Mouse (Mus musculus) kidney, embryonic 16.5 days (tissue): ENCODE measurements around the gene Lmod3. TPM values are rescaled to one million over a fixed set of nuclear protein-coding genes. Genes with fewer than 3 reads are reported as not detected.
"Not testable (repeated sequence)": the region's sequence is repeated elsewhere in the genome, so short reads cannot be mapped to it uniquely, and the experiment has no call there.

Source experiments
- ATAC-seq: fragments of 200-750 bp; cut with Nextera tagmentation; 2 replicates; pipeline ENCODE4 v1.8.0; 2017; ENCODE audit warnings: moderate TSS enrichment; ENCODE audit not compliant: low FRiP score, low TSS enrichment
- H3K27ac ChIP-seq: fragments of 300-500 bp; sonication (generic); 2 replicates; pipeline ENCODE4 v1.5.1; 2014; ENCODE audit warnings: low read length
- H3K27me3 ChIP-seq: fragments of 300-500 bp; sonication (generic); 2 replicates; pipeline ENCODE4 v1.6.1; 2014; ENCODE audit warnings: low read length, control low read depth, mixed read lengths; ENCODE audit not compliant: insufficient read depth
- H3K36me3 ChIP-seq: fragments of 300-500 bp; sonication (generic); 2 replicates; pipeline ENCODE4 v1.6.1; 2014; ENCODE audit warnings: low read length, control low read depth, mixed read lengths; ENCODE audit not compliant: insufficient read depth
- H3K4me1 ChIP-seq: fragments of 300-500 bp; sonication (generic); 2 replicates; pipeline ENCODE4 v1.6.1; 2014; ENCODE audit warnings: low read length, control low read depth, mixed read lengths; ENCODE audit not compliant: insufficient read depth
- H3K4me2 ChIP-seq: fragments of 300-500 bp; sonication (generic); replicated peaks from 2 replicates; pipeline ENCODE4 v1.6.1; 2014; ENCODE audit warnings: low read depth, low read length
- H3K4me3 ChIP-seq: fragments of 300-500 bp; sonication (generic); 2 replicates; pipeline ENCODE4 v1.5.1; 2014; ENCODE audit warnings: mild to moderate bottlenecking, low read length
- H3K9ac ChIP-seq: fragments of 300-500 bp; sonication (generic); replicated peaks from 2 replicates; pipeline ENCODE4 v1.6.1; 2014; ENCODE audit warnings: low read length
- H3K9me3 ChIP-seq: fragments of 300-500 bp; sonication (generic); 2 replicates; pipeline ENCODE4 v1.6.1; 2016; ENCODE audit warnings: low read length, control low read depth
- WGBS: fragments of 180-500 bp; shearing (Covaris S2); extraction: QIAGEN DNeasy Blood & Tissue Kit; methylation state at CpG from one replicate; pipeline ENCODE4 v1.1.7; 2014; 5-methylcytosine and 5-hydroxymethylcytosine counted together
- polyA plus RNA-seq: library from polyadenylated mRNA; unstranded; fragments of >200 nt; fragmentation: Nextera tagmentation; extraction: Ambion mirVana; gene quantifications from 2 replicates; pipeline ENCODE4 v1.2.1, GENCODE M21; 2015

The Lmod3 gene
- polyA plus RNA-seq, 1 experiment from 2014 or later: 0.52 TPM

- Histone ChIP-seq H3K36me3 (no peaks in the 10 kb centered on the region), H3K27ac (no peak overlapping the region), H3K9me3 (no peaks in the 10 kb centered on the region), H3K27me3 (no peaks in the 10 kb centered on the region), H3K9ac (no peak overlapping the region), H3K4me1 (no peaks in the 10 kb centered on the region), H3K4me2 (no peak overlapping the region), H3K4me3 (no peak overlapping the region)
- no peak for ATAC-seq
- WGBS: 52% methylated on average over 8 of the region's 8 CpGs
These were observed 12.7 kb upstream of the Lmod3 start for GRCm38 (mm10) chr6:97265240-97265639.

DNA sequence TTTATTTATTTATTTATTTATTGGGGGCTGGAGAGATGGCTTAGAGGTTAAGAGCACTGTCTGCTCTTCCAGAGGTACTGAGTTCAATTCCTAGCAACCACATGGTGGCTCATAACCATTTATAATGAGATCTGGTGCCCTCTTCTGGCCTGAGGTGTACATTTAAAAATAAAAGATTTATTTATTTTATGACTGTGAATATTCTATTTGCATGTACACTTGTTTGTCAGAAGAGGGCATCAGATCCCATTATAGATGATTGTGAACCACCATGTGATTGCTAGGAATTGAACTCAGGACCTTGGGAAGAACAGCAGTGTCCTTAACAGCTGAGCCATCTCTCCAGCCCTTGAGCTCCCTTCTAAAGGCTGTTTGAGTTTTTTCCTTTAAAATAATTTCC, 11.2 kb upstream of the Lmod3 start:
- not testable (repeated sequence) for H3K27ac ChIP-seq, H3K4me1 ChIP-seq, H3K27me3 ChIP-seq, ATAC-seq, H3K4me3 ChIP-seq, H3K4me2 ChIP-seq, H3K9me3 ChIP-seq, H3K9ac ChIP-seq, H3K36me3 ChIP-seq

- H3K27me3 ChIP-seq: no peaks in the 10 kb centered on the region
- no peaks in the 10 kb centered on the region for H3K4me1 ChIP-seq
- H3K4me2 ChIP-seq: no peak overlapping the region
- 40% methylated on average over 4 of the region's 4 CpGs for WGBS
- no peaks in the 10 kb centered on the region for H3K36me3 ChIP-seq
- no peak overlapping the region for H3K9ac ChIP-seq
- no peak overlapping the region for H3K4me3 ChIP-seq
- ATAC-seq: no peak
- H3K9me3 ChIP-seq: no peaks in the 10 kb centered on the region
- H3K27ac ChIP-seq: no peak overlapping the region
These were observed 9.7 kb upstream of the Lmod3 start for GRCm38 (mm10) chr6:97262229-97262628.

- ATAC-seq, H3K4me2 ChIP-seq, H3K36me3 ChIP-seq, H3K4me1 ChIP-seq, H3K9me3 ChIP-seq, H3K9ac ChIP-seq, H3K27me3 ChIP-seq, H3K27ac ChIP-seq, H3K4me3 ChIP-seq: not testable (repeated sequence)
- 89% methylated on average over 2 of the region's 2 CpGs for WGBS
These were observed 7.4 kb upstream of the Lmod3 start for GRCm38 (mm10) chr6:97259926-97260325.

GRCm38 (mm10) chr6:97258489-97258888, 5.9 kb upstream of the Lmod3 start:
- no peaks in the 10 kb centered on the region for H3K4me1 ChIP-seq
- no peaks in the 10 kb centered on the region for H3K9me3 ChIP-seq
- no peak overlapping the region for H3K4me3 ChIP-seq
- H3K36me3 ChIP-seq: no peaks in the 10 kb centered on the region
- no peaks in the 10 kb centered on the region for H3K27me3 ChIP-seq
- H3K27ac ChIP-seq: no peak overlapping the region
- no peak overlapping the region for H3K9ac ChIP-seq
- no peak for ATAC-seq
- WGBS: 92% methylated on average over 1 of the region's 1 CpGs
- no peak overlapping the region for H3K4me2 ChIP-seq

- no peak overlapping the region for H3K4me2 ChIP-seq
- H3K9me3 ChIP-seq: no peaks in the 10 kb centered on the region
- H3K4me1 ChIP-seq: no peaks in the 10 kb centered on the region
- 54% methylated on average over 5 of the region's 5 CpGs for WGBS
- H3K36me3 ChIP-seq: no peaks in the 10 kb centered on the region
- no peak for ATAC-seq
- H3K4me3 ChIP-seq: no peak overlapping the region
- no peaks in the 10 kb centered on the region for H3K27me3 ChIP-seq
- no peak overlapping the region for H3K27ac ChIP-seq
- no peak overlapping the region for H3K9ac ChIP-seq
These were observed 473 bp downstream of the Lmod3 start for GRCm38 (mm10) chr6:97252086-97252485.

GRCm38 (mm10) chr6:97250966-97251365, 1.6 kb downstream of the Lmod3 start:
- Histone ChIP-seq H3K27ac (no peak overlapping the region), H3K4me3 (no peak overlapping the region), H3K9ac (no peak overlapping the region), H3K9me3 (no peaks in the 10 kb centered on the region), H3K4me1 (no peaks in the 10 kb centered on the region), H3K4me2 (no peak overlapping the region), H3K36me3 (no peaks in the 10 kb centered on the region), H3K27me3 (no peaks in the 10 kb centered on the region)
- 41% methylated on average over 6 of the region's 6 CpGs for WGBS
- no peak for ATAC-seq

DNA sequence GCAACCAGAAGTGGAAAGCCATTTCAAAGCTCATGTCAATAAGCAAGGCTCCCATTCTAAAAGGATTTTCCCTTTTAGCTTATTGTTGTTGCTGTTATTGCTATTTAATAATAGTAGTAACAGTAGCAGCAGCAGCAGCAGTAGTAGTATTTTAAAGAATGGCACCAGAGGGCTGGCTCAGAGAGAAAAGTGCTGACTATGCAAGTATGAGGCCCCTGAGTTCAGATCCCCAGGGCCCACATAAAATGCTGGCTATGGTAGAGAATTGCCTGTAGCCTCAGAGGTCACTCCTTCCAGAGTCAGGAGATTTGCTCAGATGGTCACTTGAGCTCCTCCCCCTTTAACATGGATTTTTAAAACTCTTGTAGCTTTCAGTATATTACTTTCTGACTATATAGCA, 7.4 kb downstream of the Lmod3 start:
- Histone ChIP-seq H3K36me3 (no peaks in the 10 kb centered on the region), H3K4me3 (no peak overlapping the region), H3K27ac (no peak overlapping the region), H3K27me3 (no peaks in the 10 kb centered on the region), H3K9ac (no peak overlapping the region), H3K4me1 (no peaks in the 10 kb centered on the region), H3K4me2 (no peak overlapping the region), H3K9me3 (no peaks in the 10 kb centered on the region)
- ATAC-seq: no peak

DNA sequence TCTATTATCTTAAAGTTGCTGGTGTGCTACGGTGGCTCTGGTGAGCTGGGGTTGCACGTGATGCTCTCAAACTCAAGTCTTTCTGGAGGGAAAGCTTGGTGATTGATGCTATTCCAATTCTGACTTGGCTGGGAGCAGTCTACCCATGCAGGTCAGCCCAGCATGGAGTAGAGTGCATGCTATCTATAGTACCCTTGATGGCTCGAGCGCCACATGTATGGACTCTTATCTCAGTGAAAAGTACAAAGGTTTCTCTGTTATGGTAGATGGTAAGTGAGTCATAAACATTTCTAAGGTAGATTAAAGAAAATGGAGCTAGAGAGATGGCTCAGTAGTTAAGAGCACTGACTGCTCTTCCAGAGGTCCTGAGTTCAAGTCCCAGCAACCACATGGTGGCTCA, 10.0 kb downstream of the Lmod3 start:
- no peak overlapping the region for H3K9ac ChIP-seq
- H3K9me3 ChIP-seq: peaks cover 4% of the 10 kb centered on the region; the same call in 1 of the 2 replicates
- no peaks in the 10 kb centered on the region for H3K36me3 ChIP-seq
- H3K4me2 ChIP-seq: no peak overlapping the region
- WGBS: 88% methylated on average over 4 of the region's 4 CpGs
- no peaks in the 10 kb centered on the region for H3K27me3 ChIP-seq
- no peak overlapping the region for H3K27ac ChIP-seq
- no peaks in the 10 kb centered on the region for H3K4me1 ChIP-seq
- no peak overlapping the region for H3K4me3 ChIP-seq
- ATAC-seq: no peak

DNA sequence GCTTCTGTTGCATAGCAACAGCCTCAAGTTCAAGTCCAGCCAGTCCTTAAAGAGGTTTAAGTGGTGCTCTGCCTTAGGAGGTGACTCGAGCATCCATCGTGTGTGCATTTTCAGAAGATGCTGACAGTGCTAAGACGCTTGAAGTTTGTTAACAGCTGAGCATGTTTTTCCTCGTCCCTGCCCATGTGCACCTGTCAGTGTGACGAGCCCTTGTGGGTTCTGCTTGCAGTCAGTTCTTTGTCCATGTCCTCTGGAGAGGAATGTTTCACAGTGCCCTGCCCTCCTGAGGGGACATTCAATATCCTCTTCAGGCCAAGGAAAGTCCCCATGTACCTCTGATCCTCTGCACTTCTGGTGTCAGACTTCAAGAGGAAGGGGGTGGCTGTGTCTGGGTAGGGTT, 12.5 kb downstream of the Lmod3 start:
- WGBS: 81% methylated on average over 5 of the region's 5 CpGs
- peaks cover 4% of the 10 kb centered on the region; the same call in 1 of the 2 replicates for H3K9me3 ChIP-seq
- H3K4me1 ChIP-seq: no peaks in the 10 kb centered on the region
- H3K9ac ChIP-seq: no peak overlapping the region
- H3K27ac ChIP-seq: no peak overlapping the region
- no peak overlapping the region for H3K4me3 ChIP-seq
- H3K27me3 ChIP-seq: no peaks in the 10 kb centered on the region
- no peak overlapping the region for H3K4me2 ChIP-seq
- no peak for ATAC-seq
- H3K36me3 ChIP-seq: no peaks in the 10 kb centered on the region

GRCm38 (mm10) chr6:97239360-97239759, 13.2 kb downstream of the Lmod3 start:
- no peak overlapping the region for H3K27ac ChIP-seq
- H3K4me2 ChIP-seq: no peak overlapping the region
- ATAC-seq: no peak
- WGBS: 91% methylated on average over 6 of the region's 6 CpGs
- no peaks in the 10 kb centered on the region for H3K4me1 ChIP-seq
- no peaks in the 10 kb centered on the region for H3K27me3 ChIP-seq
- 0 out of 2 replicates have a peak, but pooled peaks cover 4% of the 10 kb centered on the region for H3K36me3 ChIP-seq
- H3K9ac ChIP-seq: no peak overlapping the region
- H3K9me3 ChIP-seq: peaks cover 4% of the 10 kb centered on the region; the same call in 1 of the 2 replicates
- no peak overlapping the region for H3K4me3 ChIP-seq
